Mouse (Mus musculus): ENCODE data around the gene Pnldc1.

GRCm38 (mm10) chr17:12905810-12906209 lies 4.2 kb downstream of the Pnldc1 start:
- TF ChIP-seq CTCF (IDR thresholded peaks at IDR 0.05; ENCODE audit: low read depth, low read length) (no peak), POLR2A (IDR thresholded peaks at IDR 0.05; ENCODE audit: extremely low read depth, insufficient read depth, low read length) (no peak)
